Comparison of ENCODE assay signal across 8 mouse cellular contexts in genomic region chr2:157039900-157040648, GRCm38 (mm10). TPM values are rescaled to one million over a fixed set of nuclear protein-coding genes. Genes with fewer than 3 reads are reported as not detected.
DNase-seq lines count a peak whose midpoint lies in the region; ATAC-seq and TF ChIP-seq lines count a peak whose summit lies in the region.

No protein-coding gene starts in this region.

- H3K27me3 ChIP-seq in forebrain, embryonic 12.5 days = no peaks in the 10 kb centered on the region
- H3K27me3 ChIP-seq in forebrain, embryonic 14.5 days (replicated peaks; ENCODE audit: control insufficient read depth, insufficient read depth, low read length) = no peaks in the 10 kb centered on the region
- peaks cover 2% of the 10 kb centered on the region for H3K27me3 ChIP-seq in megakaryocyte, embryonic 14.5 days (replicated peaks)
- no peaks in the 10 kb centered on the region for H3K27me3 ChIP-seq in hindbrain, embryonic 15.5 days
- no peaks in the 10 kb centered on the region for H3K27me3 ChIP-seq in stomach, postnatal 0 days (ENCODE audit: control insufficient read depth, insufficient read depth, low read length)

- no peak overlapping the region for H3K4me3 ChIP-seq in forebrain, embryonic 12.5 days (replicated peaks)
- H3K4me3 ChIP-seq in forebrain, embryonic 14.5 days (ENCODE audit: low read depth, low read length) = no peak overlapping the region
- H3K4me3 ChIP-seq in megakaryocyte, embryonic 14.5 days (replicated peaks) = peak overlapping the region; percentile 17
- H3K4me3 ChIP-seq in hindbrain, embryonic 15.5 days = no peak overlapping the region
- H3K4me3 ChIP-seq in stomach, postnatal 0 days (ENCODE audit: low read depth, low read length) = no peak overlapping the region

- 0 out of 2 replicates have a peak, but pooled peaks have one; percentile 36 for ATAC-seq in forebrain, embryonic 12.5 days (ENCODE audit: low FRiP score)
- no peak for ATAC-seq in forebrain, embryonic 14.5 days
- no peak for ATAC-seq in megakaryocyte, adult 5-6 weeks (ENCODE audit: poor library complexity, severe bottlenecking)
- ATAC-seq in hindbrain, embryonic 15.5 days (ENCODE audit: low FRiP score, low read depth) = peak; percentile 60
- ATAC-seq in stomach, postnatal 0 days (ENCODE audit: low FRiP score, low TSS enrichment) = peak; percentile 48; the same call in 1 of the 2 replicates

- no peaks in the 10 kb centered on the region for H3K9me3 ChIP-seq in forebrain, embryonic 12.5 days
- H3K9me3 ChIP-seq in forebrain, embryonic 14.5 days (replicated peaks; ENCODE audit: control insufficient read depth, low read length) = no peaks in the 10 kb centered on the region
- H3K9me3 ChIP-seq in megakaryocyte, embryonic 14.5 days = peaks cover 5% of the 10 kb centered on the region
- no peaks in the 10 kb centered on the region for H3K9me3 ChIP-seq in hindbrain, embryonic 15.5 days
- H3K9me3 ChIP-seq in stomach, postnatal 0 days (ENCODE audit: control insufficient read depth, low read length) = no peaks in the 10 kb centered on the region

- H3K36me3 ChIP-seq in forebrain, embryonic 12.5 days (replicated peaks) = peaks cover 88% of the 10 kb centered on the region
- H3K36me3 ChIP-seq in forebrain, embryonic 14.5 days (ENCODE audit: control insufficient read depth, insufficient read depth, low read length) = peaks cover 82% of the 10 kb centered on the region
- H3K36me3 ChIP-seq in megakaryocyte, embryonic 14.5 days (replicated peaks; ENCODE audit: low read length) = peaks cover 76% of the 10 kb centered on the region
- H3K36me3 ChIP-seq in hindbrain, embryonic 15.5 days = peaks cover 63% of the 10 kb centered on the region
- H3K36me3 ChIP-seq in stomach, postnatal 0 days (ENCODE audit: control insufficient read depth, insufficient read depth, low read length) = peaks cover 18% of the 10 kb centered on the region

- no peak overlapping the region for H3K4me2 ChIP-seq in forebrain, embryonic 12.5 days
- no peak overlapping the region for H3K4me2 ChIP-seq in forebrain, embryonic 14.5 days (ENCODE audit: low read length)
- no peak overlapping the region for H3K4me2 ChIP-seq in hindbrain, embryonic 15.5 days
- no peak overlapping the region for H3K4me2 ChIP-seq in stomach, postnatal 0 days (replicated peaks; ENCODE audit: low read depth)

- H3K27ac ChIP-seq in forebrain, embryonic 12.5 days = no peak overlapping the region
- no peak overlapping the region for H3K27ac ChIP-seq in forebrain, embryonic 14.5 days (ENCODE audit: low read depth, low read length)
- H3K27ac ChIP-seq in hindbrain, embryonic 15.5 days (replicated peaks) = 0 out of 2 replicates have a peak overlapping the region, but pooled peaks have one; percentile 19
- no peak overlapping the region for H3K27ac ChIP-seq in stomach, postnatal 0 days (replicated peaks)

- no peak for TF ChIP-seq EP300 in stomach, postnatal 0 days (optimal IDR thresholded peaks at IDR 0.05)

- H3K4me1 ChIP-seq in forebrain, embryonic 12.5 days = no peaks in the 10 kb centered on the region; the same call in 1 of the 2 replicates
- H3K4me1 ChIP-seq in forebrain, embryonic 14.5 days (ENCODE audit: control insufficient read depth, insufficient read depth, low read length) = no peaks in the 10 kb centered on the region
- H3K4me1 ChIP-seq in megakaryocyte, embryonic 14.5 days = peaks cover 77% of the 10 kb centered on the region
- H3K4me1 ChIP-seq in hindbrain, embryonic 15.5 days (replicated peaks) = peaks cover 12% of the 10 kb centered on the region; the same call in 1 of the 2 replicates
- no peaks in the 10 kb centered on the region for H3K4me1 ChIP-seq in stomach, postnatal 0 days (replicated peaks; ENCODE audit: control insufficient read depth, insufficient read depth)

- WGBS in forebrain, embryonic 12.5 days = 92% methylated on average over 50 of the region's 50 CpGs
- 85% methylated on average over 49 of the region's 50 CpGs for WGBS in forebrain, embryonic 14.5 days
- 73% methylated on average over 50 of the region's 50 CpGs for WGBS in hindbrain, embryonic 15.5 days
- WGBS in stomach, postnatal 0 days = 84% methylated on average over 49 of the region's 50 CpGs

- TF ChIP-seq CTCF in stomach, postnatal 0 days (IDR thresholded peaks at IDR 0.05; ENCODE audit: low read depth) = peak; percentile 49

- no peak for DNase-seq in forebrain, embryonic 14.5 days (ENCODE audit: low spot score)
- DNase-seq in stomach, postnatal 0 days (ENCODE audit: low spot score) = no peak
- DNase-seq in spleen, postnatal 14 days (ENCODE audit: low spot score in 2 of 2) = no peak
- DNase-seq in yolk sac, embryonic 10.5 days (ENCODE audit: low spot score) = no peak

- no peak overlapping the region for H3K9ac ChIP-seq in forebrain, embryonic 12.5 days
- no peak overlapping the region for H3K9ac ChIP-seq in forebrain, embryonic 14.5 days (ENCODE audit: low read length)
- H3K9ac ChIP-seq in hindbrain, embryonic 15.5 days = no peak overlapping the region
- no peak overlapping the region for H3K9ac ChIP-seq in stomach, postnatal 0 days (ENCODE audit: low read length)

RNA-seq across cellular contexts. Expression of gene Dsn1, which starts 33.1 kb away (rescaled TPM):
- polyA plus RNA-seq in forebrain, embryonic 12.5 days (2016; fragmentation: Nextera tagmentation; extraction: Ambion mirVana) = 53.4 and 53.7 TPM in 2 replicates
- 24.5 and 27.7 TPM in 2 replicates for polyA plus RNA-seq in forebrain, embryonic 14.5 days (2014; fragmentation: Nextera tagmentation; extraction: Ambion mirVana)
- 0.73 TPM in 1 of 2 replicates, not detected in the other for polyA plus RNA-seq in megakaryocyte, embryonic 14.5 days (2012; ENCODE audit: insufficient read depth, low replicate concordance)
- total RNA-seq in megakaryocyte, adult 5-6 weeks (2015) = 13.3 and 14.6 TPM in 2 replicates
- total RNA-seq in megakaryocyte, adult 5-6 weeks (2017) = 36.4 and 47.0 TPM in 2 replicates
- 11.0 and 13.2 TPM in 2 replicates for polyA plus RNA-seq in hindbrain, embryonic 15.5 days (2015; fragmentation: Nextera tagmentation; extraction: Ambion mirVana)
- polyA plus RNA-seq in stomach, postnatal 0 days (2015; fragmentation: Nextera tagmentation; extraction: Ambion mirVana) = 7.9 and 8.6 TPM in 2 replicates

RNA-seq across cellular contexts. Expression of gene Soga1, which starts 39.0 kb away (rescaled TPM):
- 6.0 and 7.4 TPM in 2 replicates for polyA plus RNA-seq in forebrain, embryonic 12.5 days (2016; fragmentation: Nextera tagmentation; extraction: Ambion mirVana)
- 5.9 and 8.1 TPM in 2 replicates for polyA plus RNA-seq in forebrain, embryonic 14.5 days (2014; fragmentation: Nextera tagmentation; extraction: Ambion mirVana)
- polyA plus RNA-seq in megakaryocyte, embryonic 14.5 days (2012; ENCODE audit: insufficient read depth, low replicate concordance) = 3.8 and 5.8 TPM in 2 replicates
- total RNA-seq in megakaryocyte, adult 5-6 weeks (2015) = 1.1 and 1.3 TPM in 2 replicates
- total RNA-seq in megakaryocyte, adult 5-6 weeks (2017) = 1.6 and 1.7 TPM in 2 replicates
- polyA plus RNA-seq in hindbrain, embryonic 15.5 days (2015; fragmentation: Nextera tagmentation; extraction: Ambion mirVana) = 5.2 and 6.3 TPM in 2 replicates
- polyA plus RNA-seq in stomach, postnatal 0 days (2015; fragmentation: Nextera tagmentation; extraction: Ambion mirVana) = 0.65 and 0.86 TPM in 2 replicates

RNA-seq across cellular contexts. Expression of gene Tldc2, which starts 46.8 kb away (rescaled TPM):
- polyA plus RNA-seq in forebrain, embryonic 12.5 days (2016; fragmentation: Nextera tagmentation; extraction: Ambion mirVana) = not detected in 2 replicates
- not detected in 2 replicates for polyA plus RNA-seq in forebrain, embryonic 14.5 days (2014; fragmentation: Nextera tagmentation; extraction: Ambion mirVana)
- not detected in 2 replicates for polyA plus RNA-seq in megakaryocyte, embryonic 14.5 days (2012; ENCODE audit: insufficient read depth, low replicate concordance)
- not detected in 2 replicates for total RNA-seq in megakaryocyte, adult 5-6 weeks (2015)
- total RNA-seq in megakaryocyte, adult 5-6 weeks (2017) = not detected in 2 replicates
- polyA plus RNA-seq in hindbrain, embryonic 15.5 days (2015; fragmentation: Nextera tagmentation; extraction: Ambion mirVana) = not detected in 2 replicates
- not detected in 2 replicates for polyA plus RNA-seq in stomach, postnatal 0 days (2015; fragmentation: Nextera tagmentation; extraction: Ambion mirVana)

RNA-seq across cellular contexts. Expression of gene Ndrg3, which starts 48.2 kb away (rescaled TPM):
- polyA plus RNA-seq in forebrain, embryonic 12.5 days (2016; fragmentation: Nextera tagmentation; extraction: Ambion mirVana) = 50.5 and 54.0 TPM in 2 replicates
- 93.6 and 106 TPM in 2 replicates for polyA plus RNA-seq in forebrain, embryonic 14.5 days (2014; fragmentation: Nextera tagmentation; extraction: Ambion mirVana)
- polyA plus RNA-seq in megakaryocyte, embryonic 14.5 days (2012; ENCODE audit: insufficient read depth, low replicate concordance) = 1.1 and 3.3 TPM in 2 replicates
- total RNA-seq in megakaryocyte, adult 5-6 weeks (2015) = 22.4 and 28.5 TPM in 2 replicates
- 23.9 and 27.3 TPM in 2 replicates for total RNA-seq in megakaryocyte, adult 5-6 weeks (2017)
- polyA plus RNA-seq in hindbrain, embryonic 15.5 days (2015; fragmentation: Nextera tagmentation; extraction: Ambion mirVana) = 135 and 141 TPM in 2 replicates
- 21.1 and 22.4 TPM in 2 replicates for polyA plus RNA-seq in stomach, postnatal 0 days (2015; fragmentation: Nextera tagmentation; extraction: Ambion mirVana)

Comparison
In these comparisons a context has a peak if more than half of its experiments do, and no peak if none do; other contexts are left out.
1. ATAC-seq: peak in forebrain, embryonic 12.5 days (single experiment), hindbrain, embryonic 15.5 days (single experiment) and stomach, postnatal 0 days (single experiment); none in forebrain, embryonic 14.5 days (single experiment) and megakaryocyte, adult 5-6 weeks (single experiment).